Mouse (Mus musculus) thymus, adult 2 months (tissue): ENCODE measurements around the gene Rnasek.

ENCODE experiments used
- CTCF ChIP-seq: fragments of 200-500 bp; IDR thresholded peaks from 2 replicates; pipeline ENCODE4 v1.5.1; 2012; ENCODE audit warnings: mild to moderate bottlenecking, control low read depth, low read length, moderate library complexity, borderline replicate concordance; ENCODE audit not compliant: control insufficient read depth, poor library complexity, insufficient read depth; ENCODE audit errors: extremely low read depth
- POLR2A ChIP-seq: fragments of 200-500 bp; IDR thresholded peaks from 2 replicates; pipeline ENCODE4 v1.6.1; 2012; ENCODE audit warnings: mild to moderate bottlenecking, low read length, control low read depth, moderate library complexity; ENCODE audit not compliant: control insufficient read depth, poor library complexity, insufficient read depth; ENCODE audit errors: extremely low read depth

DNA sequence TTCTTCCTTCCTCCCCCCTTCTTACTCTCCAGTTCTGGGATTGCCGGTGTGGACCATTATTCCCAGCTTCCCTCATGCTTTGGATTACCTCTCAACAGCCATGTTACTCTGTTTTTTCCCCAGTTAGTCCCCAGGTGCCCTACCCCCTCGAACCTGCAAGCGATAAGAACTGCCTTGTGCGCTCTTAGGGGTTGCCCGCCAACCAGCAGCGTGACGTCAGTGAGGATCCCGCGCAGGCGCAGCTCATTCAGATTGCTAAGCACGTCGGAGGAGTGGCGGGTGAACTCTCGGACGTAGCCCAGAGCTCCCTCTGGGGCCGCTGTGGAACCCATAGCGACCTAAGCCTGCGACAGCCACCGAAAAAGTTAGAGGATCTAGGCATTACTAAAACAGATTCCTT, 10.8 kb downstream of the Rnasek start:
- TF ChIP-seq CTCF: no peak
- no peak for TF ChIP-seq POLR2A
